Mouse (Mus musculus): ENCODE measurements at regions not wholly inside any gene's neighbourhood (a gene's known extent, or its start where the extent isn't known, plus 50 kb on each side); places are given as distances from the start of the nearest gene placed in this dataset.

- no peak for TF ChIP-seq ETS1 (conservative IDR thresholded peaks at IDR 0.05; ENCODE audit: low read depth, low read length)
- TF ChIP-seq CTCF (conservative IDR thresholded peaks at IDR 0.05 in 1 of 2, IDR thresholded peaks at IDR 0.05 in 1 of 2; ENCODE audit: low read depth in 2 of 2, low read length in 2 of 2) = no peak
- TF ChIP-seq MAZ (IDR thresholded peaks at IDR 0.05; ENCODE audit: low read depth, low read length) = no peak
- TF ChIP-seq JUN (IDR thresholded peaks at IDR 0.05; ENCODE audit: insufficient read depth, low read depth, low read length) = no peak
- TF ChIP-seq PAX5 (IDR thresholded peaks at IDR 0.05; ENCODE audit: low read length) = no peak
- TF ChIP-seq POLR2A (IDR thresholded peaks at IDR 0.05; ENCODE audit: low read depth, low read length) = no peak
- no peak for TF ChIP-seq ZC3H11A (IDR thresholded peaks at IDR 0.05; ENCODE audit: low read depth, low read length)
- no peak for TF ChIP-seq MEF2A (IDR thresholded peaks at IDR 0.05; ENCODE audit: borderline replicate concordance, low read depth, low read length)
- TF ChIP-seq RCOR1 (conservative IDR thresholded peaks at IDR 0.05; ENCODE audit: low read depth, low read length) = no peak
Observed at GRCm38 (mm10) chr15:62730524-62730923, 1114.5 kb downstream of the Gsdmc2 start.
